Mouse (Mus musculus): ENCODE data around the gene Ksr2. TPM values are rescaled to one million over a fixed set of nuclear protein-coding genes. Genes with fewer than 3 reads are reported as not detected.
A peak's percentile ranks its signal among the peaks of the same experiment; 100 is the strongest.
"Not testable (repeated sequence)": the region's sequence is repeated elsewhere in the genome, so short reads cannot be mapped to it uniquely, and the experiment has no call there.

Ksr2 gene
- total RNA-seq, 1 experiment from 2014 or later: 0.23 TPM

GRCm38 (mm10) chr5:117399281-117399680 lies 14.5 kb upstream of the Ksr2 start:
- ATAC-seq (ENCODE audit: extremely low read depth, insufficient number of reproducible peaks, low FRiP score, poor library complexity, severe bottlenecking): no peak

- no peak for ATAC-seq (ENCODE audit: extremely low read depth, insufficient number of reproducible peaks, low FRiP score, poor library complexity, severe bottlenecking)
Measured at GRCm38 (mm10) chr5:117403609-117404008, 10.2 kb upstream of the Ksr2 start.

- ATAC-seq (ENCODE audit: extremely low read depth, insufficient number of reproducible peaks, low FRiP score, poor library complexity, severe bottlenecking): not testable (repeated sequence)
Measured at GRCm38 (mm10) chr5:117404671-117405070, 9.1 kb upstream of the Ksr2 start.

- 0 out of 2 replicates have a peak, but pooled peaks have one; percentile 36 for ATAC-seq (ENCODE audit: extremely low read depth, insufficient number of reproducible peaks, low FRiP score, poor library complexity, severe bottlenecking)
Measured at GRCm38 (mm10) chr5:117408216-117408615, 5.6 kb upstream of the Ksr2 start.

GRCm38 (mm10) chr5:117409369-117409768 lies 4.4 kb upstream of the Ksr2 start:
- no peak for ATAC-seq (ENCODE audit: extremely low read depth, insufficient number of reproducible peaks, low FRiP score, poor library complexity, severe bottlenecking)

GRCm38 (mm10) chr5:117414611-117415010 lies 811 bp downstream of the Ksr2 start:
- ATAC-seq (ENCODE audit: extremely low read depth, insufficient number of reproducible peaks, low FRiP score, poor library complexity, severe bottlenecking): no peak

- no peak for ATAC-seq (ENCODE audit: extremely low read depth, insufficient number of reproducible peaks, low FRiP score, poor library complexity, severe bottlenecking)
Measured at GRCm38 (mm10) chr5:117415011-117415912, 1.5 kb downstream of the Ksr2 start.

GRCm38 (mm10) chr5:117417442-117417841 lies 3.6 kb downstream of the Ksr2 start:
- no peak for ATAC-seq (ENCODE audit: extremely low read depth, insufficient number of reproducible peaks, low FRiP score, poor library complexity, severe bottlenecking)

GRCm38 (mm10) chr5:117433501-117433900 lies 19.7 kb downstream of the Ksr2 start:
- ATAC-seq (ENCODE audit: extremely low read depth, insufficient number of reproducible peaks, low FRiP score, poor library complexity, severe bottlenecking): not testable (repeated sequence)

GRCm38 (mm10) chr5:117440261-117440660 lies 26.5 kb downstream of the Ksr2 start:
- ATAC-seq (ENCODE audit: extremely low read depth, insufficient number of reproducible peaks, low FRiP score, poor library complexity, severe bottlenecking): no peak

GRCm38 (mm10) chr5:117441242-117441842 lies 27.5 kb downstream of the Ksr2 start:
- ATAC-seq (ENCODE audit: extremely low read depth, insufficient number of reproducible peaks, low FRiP score, poor library complexity, severe bottlenecking): no peak

- no peak for ATAC-seq (ENCODE audit: extremely low read depth, insufficient number of reproducible peaks, low FRiP score, poor library complexity, severe bottlenecking)
Measured at GRCm38 (mm10) chr5:117442157-117442765, 28.5 kb downstream of the Ksr2 start.

GRCm38 (mm10) chr5:117443141-117443540 lies 29.3 kb downstream of the Ksr2 start:
- ATAC-seq (ENCODE audit: extremely low read depth, insufficient number of reproducible peaks, low FRiP score, poor library complexity, severe bottlenecking): no peak

GRCm38 (mm10) chr5:117443902-117444301 lies 30.1 kb downstream of the Ksr2 start:
- no peak for ATAC-seq (ENCODE audit: extremely low read depth, insufficient number of reproducible peaks, low FRiP score, poor library complexity, severe bottlenecking)

- no peak for ATAC-seq (ENCODE audit: extremely low read depth, insufficient number of reproducible peaks, low FRiP score, poor library complexity, severe bottlenecking)
Measured at GRCm38 (mm10) chr5:117447698-117448097, 33.9 kb downstream of the Ksr2 start.

- ATAC-seq (ENCODE audit: extremely low read depth, insufficient number of reproducible peaks, low FRiP score, poor library complexity, severe bottlenecking): no peak
Measured at GRCm38 (mm10) chr5:117452013-117452412, 38.2 kb downstream of the Ksr2 start.

GRCm38 (mm10) chr5:117455546-117455945 lies 41.7 kb downstream of the Ksr2 start:
- ATAC-seq (ENCODE audit: extremely low read depth, insufficient number of reproducible peaks, low FRiP score, poor library complexity, severe bottlenecking): no peak

GRCm38 (mm10) chr5:117457121-117457520 lies 43.3 kb downstream of the Ksr2 start:
- ATAC-seq (ENCODE audit: extremely low read depth, insufficient number of reproducible peaks, low FRiP score, poor library complexity, severe bottlenecking): no peak

- ATAC-seq (ENCODE audit: extremely low read depth, insufficient number of reproducible peaks, low FRiP score, poor library complexity, severe bottlenecking): no peak
Measured at GRCm38 (mm10) chr5:117457583-117457982, 43.8 kb downstream of the Ksr2 start.

- no peak for ATAC-seq (ENCODE audit: extremely low read depth, insufficient number of reproducible peaks, low FRiP score, poor library complexity, severe bottlenecking)
Measured at GRCm38 (mm10) chr5:117458899-117459298, 45.1 kb downstream of the Ksr2 start.
